Mouse (Mus musculus): ENCODE measurements at regions not wholly inside any gene's neighbourhood (a gene's known extent, or its start where the extent isn't known, plus 50 kb on each side); places are given as distances from the start of the nearest gene placed in this dataset.

DNA sequence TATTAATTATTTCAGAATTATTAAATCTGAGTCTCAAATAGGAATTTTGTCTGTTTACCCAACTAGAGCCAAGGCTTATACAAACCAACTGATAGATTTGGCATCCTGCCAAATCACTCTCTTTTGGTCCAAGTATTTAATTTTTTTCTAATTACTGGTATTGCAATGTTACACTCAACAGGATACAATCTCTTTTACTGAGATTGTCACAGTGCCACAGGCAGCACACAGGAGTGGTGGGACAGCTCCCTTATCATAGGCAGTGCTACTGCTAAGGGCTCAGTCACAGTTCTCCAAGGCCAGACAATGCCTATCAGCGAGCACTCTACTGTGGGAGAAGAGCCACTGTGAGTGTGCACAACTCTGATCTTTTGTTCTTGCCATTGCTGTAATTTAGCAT is 396.9 kb downstream of the Med10 start:
- H3K27ac ChIP-seq = no peak overlapping the region
- intact Hi-C loops (cut with DNase I) = no loop called here
- no peak overlapping the region for H3K4me3 ChIP-seq
- no peak for TF ChIP-seq CTCF (IDR thresholded peaks at IDR 0.05)
- no peak for DNase-seq

GRCm38 (mm10) chr13:70205334-70205733 is 403.1 kb downstream of the Med10 start:
- Histone ChIP-seq H3K4me3 (no peak overlapping the region), H3K27ac (no peak overlapping the region)
- no peak for TF ChIP-seq CTCF (IDR thresholded peaks at IDR 0.05)
- intact Hi-C loops (cut with DNase I) = no loop called here
- DNase-seq = no peak

DNA sequence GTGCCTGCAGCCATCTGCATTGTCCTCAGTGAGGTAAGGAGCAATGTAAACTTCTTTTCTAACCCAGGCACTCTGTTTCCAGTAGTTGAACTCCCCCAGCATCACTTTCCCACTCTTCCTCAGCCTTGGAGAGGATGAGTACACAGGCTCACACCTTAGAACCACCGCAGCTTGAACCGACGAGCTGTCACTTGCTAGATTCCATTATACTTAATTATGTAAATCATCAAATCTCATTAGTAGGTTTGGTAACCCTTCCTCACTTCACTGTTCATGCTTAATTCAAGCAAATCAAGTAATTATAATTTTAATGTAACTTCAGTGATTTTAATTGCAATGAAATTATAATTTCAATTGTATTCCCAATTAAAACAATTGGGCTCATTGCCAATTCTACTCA is 408.0 kb downstream of the Med10 start:
- TF ChIP-seq CTCF (IDR thresholded peaks at IDR 0.05) = no peak
- intact Hi-C loops (cut with DNase I) = no loop called here
- Histone ChIP-seq H3K27ac (no peak overlapping the region), H3K4me3 (no peak overlapping the region)
- DNase-seq = no peak

GRCm38 (mm10) chr13:70213017-70213416 is 410.8 kb downstream of the Med10 start:
- intact Hi-C loops (cut with DNase I) = no loop called here
- H3K4me3 ChIP-seq = no peak overlapping the region
- TF ChIP-seq CTCF (IDR thresholded peaks at IDR 0.05) = no peak
- DNase-seq = no peak
- no peak overlapping the region for H3K27ac ChIP-seq

DNA sequence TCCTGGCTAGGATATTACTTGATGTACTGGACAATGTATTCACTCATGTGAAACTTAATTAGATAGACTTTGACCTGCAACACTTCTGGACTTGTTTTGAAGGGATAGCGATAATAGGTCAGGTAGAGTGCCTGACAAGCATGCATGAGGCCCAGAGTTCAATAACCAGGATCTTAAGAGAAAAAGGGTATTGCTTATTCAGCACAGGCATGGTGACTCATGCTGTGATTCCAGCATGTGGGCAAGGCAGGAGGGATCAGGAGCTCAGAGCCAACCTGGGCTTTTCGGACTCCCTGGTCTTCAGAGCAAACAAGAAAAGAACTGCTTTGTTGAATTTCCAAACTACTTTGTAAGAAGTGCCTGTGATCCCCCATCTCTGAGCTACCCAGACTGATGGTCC is 411.4 kb downstream of the Med10 start:
- Histone ChIP-seq H3K4me3 (no peak overlapping the region), H3K27ac (no peak overlapping the region)
- intact Hi-C loops (cut with DNase I) = no loop called here
- no peak for DNase-seq
- no peak for TF ChIP-seq CTCF (IDR thresholded peaks at IDR 0.05)

DNA sequence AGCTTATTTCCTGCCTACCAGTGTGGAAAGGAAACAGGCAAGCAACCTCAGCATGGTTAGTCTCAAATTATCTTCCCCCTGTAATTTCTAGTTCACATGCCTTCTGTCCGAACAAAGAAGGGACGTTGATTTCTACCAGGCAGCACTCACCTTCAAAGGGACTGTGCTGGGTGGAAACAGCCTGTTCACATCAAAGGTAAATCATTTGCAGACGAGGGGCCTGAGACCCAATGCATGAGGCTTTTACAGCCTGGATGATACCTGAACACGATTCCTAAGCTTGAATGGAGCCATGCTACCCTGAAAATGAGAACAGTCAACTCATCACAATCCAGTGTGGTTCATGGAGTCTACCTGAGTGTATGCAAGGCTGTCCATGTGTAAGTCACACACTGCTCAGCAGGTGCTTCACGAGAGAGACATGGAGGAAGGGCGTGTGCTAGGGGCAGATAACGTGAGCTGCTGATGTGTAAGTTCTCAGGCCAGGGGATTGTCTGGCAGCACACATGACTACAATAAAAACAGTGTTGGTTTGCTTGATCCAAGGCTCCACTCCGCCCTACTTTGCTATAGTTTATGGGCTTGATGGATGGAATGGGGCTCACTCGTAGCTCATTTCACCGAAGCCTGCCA is 411.9 kb downstream of the Med10 start:
- intact Hi-C loops (cut with DNase I) = no loop called here
- DNase-seq = no peak
- no peak overlapping the region for H3K27ac ChIP-seq
- no peak for TF ChIP-seq CTCF (IDR thresholded peaks at IDR 0.05)
- no peak overlapping the region for H3K4me3 ChIP-seq

DNA sequence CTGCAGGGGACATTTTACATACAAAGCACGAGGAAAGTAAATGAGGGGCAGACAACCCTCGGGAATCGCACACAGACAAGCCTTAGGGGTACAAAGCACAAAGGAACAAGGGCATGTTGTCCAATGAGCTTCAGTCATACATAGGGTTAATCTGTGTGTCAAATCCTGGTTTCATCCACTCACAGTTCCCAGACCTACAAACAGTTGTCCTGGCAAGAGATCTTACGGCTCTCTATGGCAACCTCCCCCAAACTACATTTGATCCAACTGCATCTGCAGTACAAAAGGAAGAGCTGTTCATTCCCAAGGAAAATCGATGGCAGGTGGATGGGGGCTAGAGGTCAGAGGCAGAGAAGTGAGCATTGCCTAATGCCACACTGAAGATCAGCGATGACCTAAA is 413.9 kb downstream of the Med10 start:
- H3K27ac ChIP-seq = no peak overlapping the region
- DNase-seq = no peak
- no peak for TF ChIP-seq CTCF (IDR thresholded peaks at IDR 0.05)
- H3K4me3 ChIP-seq = no peak overlapping the region
- intact Hi-C loops (cut with DNase I) = no loop called here

GRCm38 (mm10) chr13:70217429-70218133 is 415.4 kb downstream of the Med10 start:
- intact Hi-C loops (cut with DNase I) = no loop called here
- no peak for DNase-seq
- H3K27ac ChIP-seq = no peak overlapping the region
- no peak overlapping the region for H3K4me3 ChIP-seq
- TF ChIP-seq CTCF (IDR thresholded peaks at IDR 0.05) = no peak

GRCm38 (mm10) chr13:70223485-70223884 is 413.9 kb downstream of the Ice1 start:
- no peak for DNase-seq

GRCm38 (mm10) chr13:70227167-70227566 is 410.3 kb downstream of the Ice1 start:
- intact Hi-C loops (cut with DNase I) = no loop called here
- TF ChIP-seq CTCF (IDR thresholded peaks at IDR 0.05) = no peak
- no peak for DNase-seq
- no peak overlapping the region for H3K27ac ChIP-seq
- H3K4me3 ChIP-seq = no peak overlapping the region

More at GRCm38 (mm10) chr13:70223485-70223884, 413.9 kb downstream of the Ice1 start:
- Histone ChIP-seq H3K4me3 (no peak overlapping the region), H3K27ac (no peak overlapping the region)
- TF ChIP-seq CTCF (IDR thresholded peaks at IDR 0.05) = no peak
- intact Hi-C loops (cut with DNase I) = no loop called here

DNA sequence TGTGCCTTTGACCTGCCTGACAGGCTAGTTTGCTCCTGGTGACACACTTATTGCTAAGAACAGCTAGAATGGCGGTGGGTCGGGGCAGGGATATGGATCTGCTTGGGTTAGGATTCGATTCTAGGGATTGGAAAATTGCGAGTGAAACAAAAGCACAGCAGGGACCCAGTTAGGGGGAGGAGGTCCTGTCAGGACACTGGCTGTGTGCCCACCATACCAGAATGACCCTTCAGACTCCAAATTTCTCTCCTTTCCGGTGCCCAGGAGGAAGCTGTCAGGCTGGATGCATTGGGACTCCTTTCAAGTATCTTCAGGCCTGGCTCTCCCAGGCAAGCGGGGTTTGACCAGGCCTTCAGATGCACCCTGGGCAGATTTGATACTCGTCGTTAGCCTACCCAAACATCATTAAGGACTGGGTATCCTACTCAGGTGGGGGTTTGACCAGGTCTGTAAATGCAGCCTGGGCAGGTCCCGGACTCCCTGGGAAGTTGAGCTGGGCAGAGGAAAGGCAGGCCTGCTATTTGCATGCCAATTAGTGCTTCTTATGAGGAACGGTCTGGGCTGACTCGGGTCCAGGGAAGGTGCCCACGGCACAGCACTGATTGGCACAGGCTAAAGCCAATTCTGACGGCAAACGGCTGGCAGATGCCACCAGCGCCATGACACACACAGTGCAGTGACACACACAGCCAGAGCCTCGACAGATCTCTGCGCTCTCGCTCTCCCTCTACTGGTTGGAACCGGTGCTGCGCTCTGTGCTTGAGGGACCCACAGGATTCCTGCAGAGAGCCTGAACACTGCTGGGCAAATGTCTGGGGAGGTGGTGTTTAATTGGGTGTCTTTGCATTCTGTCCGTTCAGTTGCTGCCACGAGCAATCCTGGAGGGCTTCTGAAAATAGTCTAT is 403.3 kb downstream of the Ice1 start:
- TF ChIP-seq CTCF (IDR thresholded peaks at IDR 0.05) = peak; percentile 74
- intact Hi-C loops (cut with DNase I) = no loop called here
- Histone ChIP-seq H3K4me3 (no peak overlapping the region), H3K27ac (no peak overlapping the region)
- peak; percentile 53 for DNase-seq

- DNase-seq = no peak
These were observed 393.8 kb downstream of the Ice1 start for GRCm38 (mm10) chr13:70243598-70244157.

More at GRCm38 (mm10) chr13:70243598-70244157, 393.8 kb downstream of the Ice1 start:
- Histone ChIP-seq H3K27ac (no peak overlapping the region), H3K4me3 (no peak overlapping the region)
- TF ChIP-seq CTCF (IDR thresholded peaks at IDR 0.05) = no peak
- intact Hi-C loops (cut with DNase I) = no loop called here

All from gastrocnemius, adult 2 months (tissue).